Mouse (Mus musculus) embryonic stem cell, embryonic (primary cell): ENCODE results near the gene Ube2q2.
"Not testable (repeated sequence)": the region's sequence is repeated elsewhere in the genome, so short reads cannot be mapped to it uniquely, and the experiment has no call there.

Experiments used
- CTCF ChIA-PET, 4 experiments: fragments of 300-600 bp in 2 of 4; fragments of 350-600 bp in 2 of 4; sonication (Branson Sonifier 250); formaldehyde crosslinking; loops; one replicate each; lab custom pipeline; 2022; ENCODE audit warnings: inconsistent platforms in 2 of 4; lab: Charles Lee
- POLR2A ChIA-PET, 4 experiments: fragments of 300-600 bp in 2 of 4; fragments of 350-600 bp in 2 of 4; sonication (Branson Sonifier 250); formaldehyde crosslinking; loops; one replicate each; lab custom pipeline; 2022; ENCODE audit warnings: antibody characterized with exemption in 4 of 4, inconsistent platforms in 1 of 4; lab: Charles Lee

Gene Ube2q2

DNA sequence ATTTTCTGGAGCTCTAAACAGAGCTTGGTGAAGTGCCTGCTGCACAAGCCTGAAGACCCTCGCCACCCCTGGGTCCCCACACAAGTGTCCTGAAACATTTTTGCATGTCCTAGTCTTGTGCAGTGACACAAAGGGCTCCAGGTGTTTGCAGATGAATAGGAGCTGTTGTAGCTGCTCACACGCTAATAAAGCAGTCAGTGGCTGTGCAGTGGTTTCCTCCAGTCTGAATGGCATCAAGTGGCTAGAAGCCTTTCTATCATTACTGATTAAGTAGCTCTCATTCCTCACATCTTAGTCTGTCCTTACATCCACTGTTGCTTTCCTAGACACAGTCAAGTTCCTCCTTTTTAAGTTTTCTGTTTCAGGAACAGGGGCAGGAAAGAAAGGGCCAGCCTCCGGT is 67.0 kb downstream of the Ube2q2 start:
- POLR2A ChIA-PET: interaction anchor here (0.7 to 19.3 kb wide), 50 partner anchors 9 to 622 kb away, joined by 3 to 456 read pairs (median 4); partner anchors contain the start of genes Ube2q2 (in 2 of the 4), AY074887 (in 1 of the 4), Etfa (in 1 of the 4) and Hykk (in 1 of the 4)
- CTCF ChIA-PET: interaction anchor here (0.6 to 3.1 kb wide), 6 partner anchors 13 to 243 kb away, joined by 3 to 13 read pairs (median 6); no protein-coding TSS in a partner anchor

DNA sequence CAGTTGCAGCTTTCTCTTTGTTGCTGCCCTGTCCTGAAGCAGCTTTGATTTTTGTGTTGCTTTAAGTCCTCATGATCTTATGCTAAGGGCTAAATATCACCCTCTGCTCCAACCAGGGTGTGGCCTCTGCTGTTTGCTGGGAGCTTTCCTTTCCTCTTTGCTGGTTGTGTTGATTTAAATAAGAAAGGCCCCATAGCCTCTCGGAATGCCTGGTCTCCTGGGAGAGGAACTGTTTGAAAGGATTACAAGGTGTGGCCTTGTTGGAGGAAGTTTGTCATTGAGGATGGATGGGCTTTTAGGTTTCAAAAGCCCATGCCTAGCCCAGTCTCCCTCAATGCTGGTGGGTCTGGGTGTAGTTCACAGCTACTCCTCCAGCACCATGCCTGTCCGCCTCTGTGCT is 67.4 kb downstream of the Ube2q2 start:
- ChIA-PET CTCF (interaction anchor here (0.6 to 3.1 kb wide), 7 partner anchors 13 to 476 kb away, joined by 3 to 13 read pairs (median 5); no protein-coding TSS in a partner anchor), POLR2A (interaction anchor here (0.6 to 19.3 kb wide), 52 partner anchors 8 to 622 kb away, joined by 3 to 456 read pairs (median 4); partner anchors contain the start of genes Ube2q2 (in 2 of the 4), AY074887 (in 1 of the 4), Etfa (in 1 of the 4) and Hykk (in 1 of the 4))

DNA sequence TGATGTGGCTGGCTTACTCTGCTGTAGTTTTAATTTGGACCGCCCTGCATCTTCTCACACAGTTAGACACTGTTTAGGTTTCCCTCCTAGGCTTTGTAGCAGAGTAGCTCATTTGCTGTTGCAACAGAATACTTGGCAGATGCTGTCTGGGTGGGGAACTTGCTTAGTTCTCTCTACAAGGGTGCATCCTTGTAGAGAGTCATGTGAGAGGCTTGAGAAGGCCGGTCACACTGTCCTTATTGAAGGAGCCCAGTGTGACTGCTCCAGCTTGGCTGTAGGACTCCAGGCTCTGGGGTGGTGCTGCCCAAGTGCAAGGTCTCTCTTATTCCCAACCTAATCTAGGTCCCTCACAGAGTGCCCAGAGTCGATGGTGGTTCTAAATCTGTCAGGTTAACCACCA is 68.7 kb downstream of the Ube2q2 start:
- POLR2A ChIA-PET: interaction anchor here (0.6 to 19.3 kb wide), 18 partner anchors 5 to 201 kb away, joined by 3 to 456 read pairs (median 4); partner anchors contain the start of genes Fbxo22 (in 2 of the 4) and Ube2q2 (in 2 of the 4)
- CTCF ChIA-PET: interaction anchor here in 2 of 4 experiments (0.6 to 3.1 kb wide), 2 partner anchors 11 to 70 kb away, joined by 4 to 13 read pairs; no protein-coding TSS in a partner anchor

DNA sequence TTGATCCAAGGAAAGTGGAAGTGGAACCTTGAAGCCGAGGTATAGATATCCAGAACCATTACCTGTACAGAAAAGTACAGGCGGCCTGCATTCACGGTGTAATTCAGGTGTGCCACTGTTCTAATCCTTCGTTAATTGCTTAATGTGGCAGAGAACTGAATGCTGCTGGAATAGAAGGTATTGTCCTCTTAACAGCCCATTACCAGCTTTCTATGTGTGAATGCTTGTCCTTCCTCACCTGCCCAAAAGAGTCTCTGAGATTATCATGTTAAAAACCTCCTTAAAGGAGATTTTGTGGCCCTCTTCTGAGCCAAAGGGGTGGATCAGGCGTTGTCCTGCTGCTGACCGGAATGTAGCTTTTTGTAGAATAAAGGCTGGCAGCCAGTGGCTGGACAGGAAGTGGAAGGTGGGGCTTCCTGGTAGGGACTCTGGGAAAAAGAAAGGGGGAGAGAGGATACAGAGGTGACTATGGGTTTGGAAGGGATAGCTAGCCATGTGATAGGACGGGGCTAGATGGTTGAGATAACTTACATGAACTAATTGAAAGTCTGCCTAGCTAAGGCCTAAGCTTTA is 76.6 kb downstream of the Ube2q2 start:
- ChIA-PET POLR2A (interaction anchor here (0.6 to 19.3 kb wide), 19 partner anchors 5 to 89 kb away, joined by 3 to 456 read pairs (median 4); partner anchors contain the start of genes Fbxo22 (in 3 of the 4) and Ube2q2 (in 1 of the 4)), CTCF (interaction anchor here in 3 of 4 experiments (0.5 to 1.4 kb wide), 4 partner anchors 13 to 275 kb away, joined by 3 to 4 read pairs (median 4); no protein-coding TSS in a partner anchor)

DNA sequence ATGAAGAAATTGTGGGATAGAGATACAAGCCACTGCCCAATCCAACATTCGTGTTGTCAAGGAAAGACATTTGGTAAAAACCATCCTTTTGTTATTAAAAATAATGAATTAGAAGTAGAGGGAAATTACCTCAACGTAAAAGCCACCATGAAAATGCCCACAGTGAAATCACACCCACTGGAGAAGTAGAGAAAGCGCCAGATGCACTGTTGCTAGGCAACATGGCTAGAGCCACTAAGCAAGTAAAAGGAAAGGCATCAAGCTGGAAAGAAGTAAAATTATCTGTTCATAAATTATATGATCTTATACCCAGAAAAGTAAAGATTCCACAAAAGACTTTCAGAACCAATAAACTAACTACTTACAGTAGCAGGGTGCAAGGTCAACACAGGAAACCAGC is 77.6 kb downstream of the Ube2q2 start:
- CTCF ChIA-PET: interaction anchor here in 3 of 4 experiments (0.6 to 1.4 kb wide), 4 partner anchors 8 to 165 kb away, joined by 3 to 4 read pairs (median 4); no protein-coding TSS in a partner anchor

DNA sequence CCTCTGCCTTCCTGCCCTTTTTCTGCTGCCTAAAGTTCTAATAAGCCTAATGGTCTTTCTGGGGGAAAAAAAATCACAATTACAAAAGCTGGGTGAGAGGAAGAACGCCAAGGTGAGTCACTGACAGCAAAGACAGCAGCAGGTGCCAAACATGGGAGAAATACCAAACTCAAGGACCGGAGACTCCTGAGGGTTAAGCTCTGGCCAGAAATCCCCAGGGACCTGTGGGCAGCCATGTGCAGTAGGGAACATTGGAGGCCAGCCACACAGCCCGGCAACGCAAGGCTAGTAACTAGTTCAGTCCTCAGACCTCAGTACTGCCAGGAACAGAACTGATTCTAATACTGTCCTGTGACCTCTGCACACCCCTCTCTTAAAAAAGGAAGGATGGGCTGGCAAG is 79.5 kb downstream of the Ube2q2 start:
- CTCF ChIA-PET: interaction anchor here in 3 of 4 experiments (0.7 to 1.6 kb wide), 6 partner anchors 12 to 308 kb away, joined by 3 to 13 read pairs (median 6); no protein-coding TSS in a partner anchor
- POLR2A ChIA-PET: interaction anchor here (0.5 to 18.4 kb wide), 11 partner anchors 9 to 268 kb away, joined by 3 to 456 read pairs (median 3); partner anchors contain the start of gene Fbxo22 (in 2 of the 4)

More for the DNA sequence above, 77.6 kb downstream of the Ube2q2 start:
- POLR2A ChIA-PET: interaction anchor here (1.1 to 19.3 kb wide), 12 partner anchors 4 to 78 kb away, joined by 3 to 456 read pairs (median 8); partner anchors contain the start of genes Fbxo22 (in 3 of the 4) and Ube2q2 (in 1 of the 4)

DNA sequence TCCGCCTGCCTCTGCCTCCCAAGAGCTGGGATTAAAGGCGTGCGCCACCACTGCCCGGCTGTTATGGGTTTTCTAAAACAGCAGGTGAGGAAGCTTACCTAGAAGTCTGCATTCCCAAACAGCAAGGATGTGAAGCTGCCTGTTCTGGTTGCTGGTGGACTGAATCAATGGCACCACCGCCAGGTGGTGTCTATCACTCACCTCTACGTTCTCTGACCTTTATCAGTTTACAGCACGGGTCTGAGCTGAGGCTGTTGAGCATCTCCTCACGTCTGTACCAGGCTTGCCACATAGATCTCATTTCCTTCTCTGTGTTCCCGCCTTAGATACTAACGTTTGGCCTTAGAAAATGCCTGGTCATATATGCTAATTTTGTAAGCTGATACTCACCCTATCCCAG is 80.4 kb downstream of the Ube2q2 start:
- POLR2A ChIA-PET: interaction anchor here in 3 of 4 experiments (0.6 to 18.4 kb wide), 13 partner anchors 9 to 162 kb away, joined by 3 to 456 read pairs (median 4); partner anchors contain the start of gene Fbxo22 (in 2 of the 3)
- CTCF ChIA-PET: interaction anchor here in 3 of 4 experiments (0.6 to 1.6 kb wide), 10 partner anchors 8 to 904 kb away, joined by 3 to 13 read pairs (median 4); no protein-coding TSS in a partner anchor

DNA sequence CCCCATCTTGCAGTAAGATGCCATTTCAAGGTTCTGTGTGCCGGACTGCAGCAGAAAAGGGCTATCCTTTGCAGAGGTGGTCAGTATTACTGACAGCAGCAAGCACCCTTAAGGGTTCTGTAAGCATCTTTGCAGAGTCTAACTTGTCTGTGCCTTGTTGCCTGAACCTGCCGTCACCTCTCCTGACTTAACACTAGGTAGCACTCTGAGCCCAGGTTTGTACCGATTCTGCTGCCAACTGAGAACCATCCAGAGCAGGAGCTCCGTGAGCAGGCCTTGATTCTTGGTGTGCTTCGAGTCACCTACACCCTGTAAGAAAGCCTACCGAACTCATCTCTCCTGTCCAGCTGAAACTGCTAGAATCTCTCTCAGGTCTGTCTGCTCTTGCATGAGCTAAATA is 82.9 kb downstream of the Ube2q2 start:
- POLR2A ChIA-PET: interaction anchor here in 3 of 4 experiments (0.7 to 18.4 kb wide), 10 partner anchors 9 to 304 kb away, joined by 3 to 456 read pairs (median 4); partner anchors contain the start of genes Fbxo22 (in 2 of the 3), Tmem266 (in 2 of the 3) and Nrg4 (in 1 of the 3)

DNA sequence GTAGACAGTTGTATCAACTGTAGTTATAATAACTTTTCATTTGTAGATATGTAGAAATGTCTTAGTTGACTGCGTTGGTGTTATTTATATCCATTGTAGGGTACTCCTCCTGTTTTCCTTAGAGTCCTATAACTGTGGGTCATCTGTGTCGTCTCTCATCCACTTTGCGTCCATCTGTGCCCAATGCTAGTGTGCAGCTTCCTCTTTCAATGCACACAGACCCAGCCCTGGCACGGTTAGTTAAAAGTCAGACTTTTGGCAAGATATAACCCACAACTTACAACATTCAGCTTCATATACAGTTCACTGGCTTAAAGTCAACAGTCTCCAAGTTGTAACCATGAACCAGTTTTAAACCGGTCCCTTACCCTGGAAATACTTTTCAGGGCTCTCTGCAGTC is 83.5 kb downstream of the Ube2q2 start:
- POLR2A ChIA-PET: interaction anchor here in 3 of 4 experiments (0.7 to 18.4 kb wide), 10 partner anchors 8 to 95 kb away, joined by 3 to 456 read pairs (median 4); partner anchors contain the start of genes Fbxo22 (in 2 of the 3), Tmem266 (in 2 of the 3), Nrg4 (in 1 of the 3) and Ube2q2 (in 1 of the 3)
- CTCF ChIA-PET: interaction anchor here in 3 of 4 experiments (0.6 to 2.5 kb wide), 10 partner anchors 11 to 150 kb away, joined by 3 to 14 read pairs (median 4); no protein-coding TSS in a partner anchor

More for the DNA sequence above, 82.9 kb downstream of the Ube2q2 start:
- CTCF ChIA-PET: interaction anchor here in 3 of 4 experiments (0.6 to 2.5 kb wide), 11 partner anchors 11 to 151 kb away, joined by 3 to 14 read pairs (median 3); no protein-coding TSS in a partner anchor

DNA sequence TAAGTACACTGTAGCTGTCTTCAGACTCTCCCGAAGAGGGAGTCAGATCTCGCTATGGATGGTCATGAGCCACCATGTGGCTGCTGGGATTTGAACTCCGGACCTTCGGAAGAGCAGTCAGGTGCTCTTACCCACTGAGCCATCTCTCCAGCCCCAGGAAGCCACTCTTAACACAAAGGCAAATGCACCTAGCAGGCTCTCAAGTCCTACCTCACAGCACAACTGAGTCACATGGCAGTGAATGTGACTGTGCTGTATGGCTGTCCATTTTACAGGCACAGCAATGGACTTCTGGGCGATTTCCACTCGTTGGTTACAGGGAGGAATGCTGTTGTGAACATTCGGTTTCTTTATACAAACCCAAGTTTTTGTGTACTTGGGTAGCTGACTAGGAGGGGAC is 83.9 kb downstream of the Ube2q2 start:
- CTCF ChIA-PET: interaction anchor here in 1 of 4 experiments (1.4 to 1.6 kb wide), 3 partner anchors 10 to 150 kb away, joined by 5 to 14 read pairs (median 7); no protein-coding TSS in a partner anchor

DNA sequence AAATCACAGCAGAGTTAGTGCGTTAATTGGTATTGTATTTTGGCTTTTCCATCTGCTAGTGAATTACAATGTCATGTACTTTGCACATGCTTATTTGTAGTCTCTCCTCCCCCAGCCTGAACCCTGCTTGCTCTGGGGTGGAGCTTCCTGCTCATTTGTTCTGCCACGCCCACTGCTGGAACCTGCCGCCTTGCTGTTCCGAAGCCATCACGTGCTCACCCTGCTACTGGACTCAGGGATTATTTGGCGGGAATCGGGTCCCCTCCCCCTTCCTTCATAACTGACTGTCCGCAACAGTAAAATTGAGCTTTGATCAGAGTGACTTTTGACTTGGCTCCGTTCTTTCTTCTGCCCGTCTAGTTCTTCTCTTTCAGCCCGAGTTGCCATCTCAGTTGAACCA is 84.4 kb downstream of the Ube2q2 start:
- POLR2A ChIA-PET: interaction anchor here (0.5 to 18.4 kb wide), 19 partner anchors 9 to 393 kb away, joined by 3 to 456 read pairs (median 4); partner anchors contain the start of genes Fbxo22 (in 2 of the 4), Nrg4 (in 1 of the 4), Tmem266 (in 1 of the 4) and Ube2q2 (in 1 of the 4)
- CTCF ChIA-PET: not testable (repeated sequence)

More for the DNA sequence above, 83.9 kb downstream of the Ube2q2 start:
- POLR2A ChIA-PET: interaction anchor here (0.6 to 18.4 kb wide), 14 partner anchors 8 to 131 kb away, joined by 3 to 456 read pairs (median 4); partner anchors contain the start of genes Fbxo22 (in 2 of the 4), Nrg4 (in 1 of the 4), Tmem266 (in 1 of the 4) and Ube2q2 (in 1 of the 4)

DNA sequence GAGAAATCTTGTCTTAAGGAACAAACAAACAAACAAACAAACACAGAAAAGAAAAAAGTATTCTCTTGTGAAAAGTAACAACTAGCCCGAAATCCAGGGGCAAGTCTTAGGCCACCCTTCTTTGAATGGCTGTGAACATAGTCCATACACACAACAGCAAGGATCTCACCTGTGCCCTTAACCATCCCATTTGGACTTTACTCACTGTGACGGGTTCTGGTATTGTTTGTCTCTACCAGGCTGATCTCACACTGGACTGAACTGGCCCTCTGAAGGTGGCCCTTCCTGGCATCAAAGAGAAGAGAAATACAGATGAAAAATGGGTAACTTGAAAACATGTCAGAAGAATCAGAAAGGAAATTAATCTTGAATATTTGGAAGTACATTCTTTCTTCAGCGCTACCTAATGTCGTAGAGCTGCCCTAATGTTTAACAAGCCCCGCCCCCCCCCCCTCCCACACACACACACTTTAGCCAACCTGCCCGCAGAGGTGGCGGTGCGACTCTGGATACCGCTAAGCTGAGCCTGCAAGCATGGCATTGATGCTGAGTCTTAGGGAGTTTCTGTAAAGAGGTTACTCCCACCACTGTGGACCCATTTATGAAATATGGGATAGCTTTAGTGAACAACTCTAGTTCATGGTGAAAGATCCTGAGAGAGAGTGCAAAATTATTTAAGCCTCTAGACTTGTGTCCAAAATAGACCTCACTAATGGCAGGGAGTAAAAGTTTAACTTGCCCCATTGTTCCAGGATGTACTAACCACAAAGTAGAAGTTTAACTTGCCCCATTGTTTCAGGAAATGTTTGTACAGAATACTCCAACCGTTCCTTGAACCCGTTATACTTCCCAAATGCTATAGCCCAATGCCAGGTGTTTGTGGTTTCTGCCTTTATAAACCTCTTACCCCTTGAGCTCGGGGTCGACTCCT is 87.8 kb downstream of the Ube2q2 start:
- ChIA-PET POLR2A (interaction anchor here in 2 of 4 experiments (0.6 to 17.9 kb wide), 4 partner anchors 19 to 162 kb away, joined by 3 to 456 read pairs (median 4); partner anchors contain the start of genes Fbxo22 (in 1 of the 2) and Ube2q2 (in 1 of the 2)), CTCF (interaction anchor here in 1 of 4 experiments (0.6 kb wide), 2 partner anchors 76 to 1643 kb away, joined by 5 to 6 read pairs; no protein-coding TSS in a partner anchor)

DNA sequence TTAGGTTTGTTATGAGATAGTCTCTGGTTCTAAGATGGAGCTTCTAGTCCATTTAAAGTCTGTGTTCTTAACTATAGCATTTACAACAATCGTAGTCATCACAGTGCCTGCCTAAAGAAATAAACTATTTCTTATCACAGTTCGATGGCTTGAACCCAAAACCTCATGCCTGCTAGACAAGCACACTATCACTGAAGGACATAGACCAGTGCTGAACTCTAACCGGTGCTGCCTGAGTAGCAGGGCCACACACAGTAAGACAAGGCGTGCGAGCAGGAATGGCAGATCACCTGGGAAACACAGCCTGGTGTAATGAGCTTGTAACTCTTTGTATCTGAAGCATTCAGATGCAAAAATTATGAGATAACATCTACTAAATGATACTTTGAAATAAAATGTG is 92.2 kb downstream of the Ube2q2 start:
- ChIA-PET POLR2A (interaction anchor here in 2 of 4 experiments (0.9 to 2.0 kb wide), 6 partner anchors 9 to 29 kb away, joined by 3 to 7 read pairs (median 4); no protein-coding TSS in a partner anchor), CTCF (interaction anchor here in 1 of 4 experiments (0.6 kb wide), 1 partner anchor 457 kb away, joined by 5 read pairs; no protein-coding TSS in a partner anchor)

DNA sequence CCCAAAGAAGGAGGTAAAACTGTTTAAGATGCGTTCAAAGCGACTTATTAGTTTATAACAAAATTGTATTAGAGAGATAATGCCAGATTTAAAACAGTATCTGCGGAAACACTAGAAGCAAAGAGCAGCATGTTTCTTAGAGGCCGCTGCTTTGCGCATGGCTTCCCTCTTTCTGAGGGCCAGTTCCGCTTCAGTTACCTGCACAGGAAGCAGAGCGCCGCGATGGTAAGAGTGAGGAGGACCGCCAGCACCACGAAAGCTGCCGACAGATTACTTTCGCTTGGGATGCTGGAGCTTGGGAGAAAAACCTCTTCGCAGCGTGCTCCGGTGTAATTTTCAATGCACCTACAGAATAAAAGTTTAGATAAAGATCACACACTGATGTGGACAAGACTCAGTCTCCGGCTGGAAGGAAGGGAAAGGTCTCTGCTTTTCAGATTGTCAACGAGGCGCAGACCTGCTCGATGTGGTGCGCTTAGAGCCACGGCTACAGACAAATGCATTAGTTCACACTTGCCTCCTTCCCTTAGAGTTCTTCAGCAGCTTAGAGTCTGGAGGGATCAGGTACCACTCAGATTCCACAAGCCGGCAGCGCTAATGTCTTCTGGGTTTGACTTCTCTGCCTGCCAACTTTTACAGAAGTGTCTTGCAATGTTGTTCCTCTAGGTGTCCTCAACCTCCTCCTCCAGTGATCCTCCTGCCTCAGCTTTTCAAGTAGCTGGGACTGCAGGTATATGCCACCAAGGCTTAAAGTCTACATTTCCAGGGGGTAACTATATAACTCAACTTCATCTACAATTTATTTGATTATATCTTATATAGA is 93.4 kb downstream of the Ube2q2 start:
- CTCF ChIA-PET: interaction anchor here in 2 of 4 experiments (0.6 to 2.0 kb wide), 5 partner anchors 8 to 26 kb away, joined by 3 to 5 read pairs (median 3); no protein-coding TSS in a partner anchor
- POLR2A ChIA-PET: interaction anchor here (0.7 to 2.6 kb wide), 12 partner anchors 8 to 93 kb away, joined by 3 to 12 read pairs (median 4); partner anchors contain the start of gene Ube2q2 (in 1 of the 4)

DNA sequence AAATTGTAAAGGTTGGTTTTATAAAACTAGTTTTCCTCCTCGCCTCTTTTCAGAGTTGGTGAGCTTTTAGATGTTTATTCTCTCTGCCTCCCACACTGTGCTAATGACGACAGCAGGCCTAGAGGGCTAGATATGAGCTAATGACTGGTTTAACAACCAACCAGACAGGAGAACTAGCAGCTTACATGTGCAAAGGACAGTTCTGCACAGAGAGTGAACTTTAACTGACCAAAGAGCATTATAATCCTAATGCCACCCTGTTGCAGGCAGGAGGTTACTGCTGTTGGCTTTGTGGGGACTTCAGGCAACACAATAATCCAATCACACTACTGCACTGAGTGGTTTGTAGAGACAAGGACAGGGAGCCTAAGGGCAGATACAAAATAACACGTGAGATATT is 94.6 kb downstream of the Ube2q2 start:
- ChIA-PET POLR2A (interaction anchor here (0.5 to 2.6 kb wide), 10 partner anchors 9 to 100 kb away, joined by 3 to 12 read pairs (median 4); partner anchors contain the start of gene Ube2q2 (in 1 of the 4)), CTCF (interaction anchor here in 2 of 4 experiments (1.0 to 2.0 kb wide), 3 partner anchors 11 to 14 kb away, joined by 3 to 5 read pairs (median 5); no protein-coding TSS in a partner anchor)
